Mouse (Mus musculus) midbrain, embryonic 11.5 days (tissue): ENCODE measurements at regions not wholly inside any gene's neighbourhood (a gene's known extent, or its start where the extent isn't known, plus 50 kb on each side); places are given as distances from the start of the nearest gene placed in this dataset.
A peak's percentile ranks its signal among the peaks of the same experiment; 100 is the strongest.

Source experiments
- ATAC-seq: fragments of 200-750 bp; cut with Nextera tagmentation; 2 replicates; pipeline ENCODE4 v1.8.0; 2017; ENCODE audit warnings: moderate TSS enrichment, moderate library complexity; ENCODE audit not compliant: low FRiP score
- DNase-seq: peaks from one replicate; pipeline ENCODE4 v3.0.0; 2015; ENCODE audit warnings: low spot score; ENCODE audit errors: missing footprints
- H3K27ac ChIP-seq: fragments of 300-500 bp; sonication (generic); 2 replicates; pipeline ENCODE4 v1.5.1; 2014; ENCODE audit warnings: low read depth, low read length
- H3K27me3 ChIP-seq: fragments of 300-500 bp; sonication (generic); 2 replicates; pipeline ENCODE4 v1.6.1; 2014; ENCODE audit warnings: mild to moderate bottlenecking, low read length, moderate library complexity, mixed read lengths; ENCODE audit not compliant: control insufficient read depth, insufficient read depth
- H3K36me3 ChIP-seq: fragments of 300-500 bp; sonication (generic); 2 replicates; pipeline ENCODE4 v1.6.1; 2014; ENCODE audit warnings: mild to moderate bottlenecking, low read length, moderate library complexity, mixed read lengths; ENCODE audit not compliant: control insufficient read depth, insufficient read depth
- H3K4me1 ChIP-seq: fragments of 300-500 bp; sonication (generic); 2 replicates; pipeline ENCODE4 v1.6.1; 2014; ENCODE audit warnings: low read length; ENCODE audit not compliant: control insufficient read depth, insufficient read depth
- H3K4me2 ChIP-seq: fragments of 300-500 bp; sonication (generic); 2 replicates; pipeline ENCODE4 v1.6.1; 2014; ENCODE audit warnings: mild to moderate bottlenecking, moderate library complexity
- H3K4me3 ChIP-seq: fragments of 300-500 bp; sonication (generic); 2 replicates; pipeline ENCODE4 v1.5.1; 2014; ENCODE audit warnings: low read depth, low read length
- H3K9ac ChIP-seq: fragments of 300-500 bp; sonication (generic); 2 replicates; pipeline ENCODE4 v1.6.1; 2014; ENCODE audit warnings: low read length
- H3K9me3 ChIP-seq: fragments of 300-500 bp; sonication (generic); 2 replicates; pipeline ENCODE4 v1.6.1; 2016; ENCODE audit warnings: low read length; ENCODE audit not compliant: control insufficient read depth
- WGBS: fragments of 180-500 bp; shearing (Covaris S2); extraction: QIAGEN DNeasy Blood & Tissue Kit; methylation state at CpG from one replicate; pipeline ENCODE4 v1.1.7; 2014; 5-methylcytosine and 5-hydroxymethylcytosine counted together

DNA sequence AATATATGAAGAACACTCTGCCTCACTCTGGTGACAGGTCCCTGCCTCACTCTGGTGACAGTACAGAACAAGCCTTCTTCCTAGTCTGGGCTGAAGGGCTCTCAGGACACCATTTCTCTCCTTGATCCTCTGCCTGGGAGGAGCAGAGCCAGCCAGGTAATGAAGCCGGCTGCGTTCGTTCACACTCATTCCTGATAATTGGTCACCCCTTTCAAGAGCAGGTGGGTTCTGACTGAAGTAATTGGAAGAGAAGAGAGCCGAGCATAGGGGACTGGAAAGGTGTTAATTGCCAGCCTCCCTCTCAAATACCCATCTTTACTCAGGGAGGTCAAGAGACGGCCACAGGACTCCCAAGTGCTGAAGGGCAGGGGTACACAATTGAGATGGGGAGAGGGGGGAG lies 78.5 kb upstream of the Aldh1b1 start:
- 67% methylated on average over 5 of the region's 5 CpGs for WGBS
- Histone ChIP-seq H3K36me3 (no peaks in the 10 kb centered on the region), H3K9me3 (no peaks in the 10 kb centered on the region), H3K4me1 (no peaks in the 10 kb centered on the region), H3K27me3 (no peaks in the 10 kb centered on the region; the same call in 1 of the 2 replicates), H3K4me3 (no peak overlapping the region), H3K4me2 (no peak overlapping the region), H3K27ac (no peak overlapping the region), H3K9ac (no peak overlapping the region)
- DNase-seq (no peak), ATAC-seq (no peak)

GRCm38 (mm10) chr4:45719564-45719963 lies 79.3 kb upstream of the Aldh1b1 start:
- no peak overlapping the region for H3K4me3 ChIP-seq
- WGBS: 68% methylated on average over 3 of the region's 3 CpGs
- H3K4me2 ChIP-seq: no peak overlapping the region
- H3K9me3 ChIP-seq: no peaks in the 10 kb centered on the region
- DNase-seq: no peak
- no peaks in the 10 kb centered on the region for H3K27me3 ChIP-seq
- H3K27ac ChIP-seq: no peak overlapping the region
- H3K36me3 ChIP-seq: no peaks in the 10 kb centered on the region
- no peaks in the 10 kb centered on the region for H3K4me1 ChIP-seq
- no peak overlapping the region for H3K9ac ChIP-seq
- ATAC-seq: no peak

DNA sequence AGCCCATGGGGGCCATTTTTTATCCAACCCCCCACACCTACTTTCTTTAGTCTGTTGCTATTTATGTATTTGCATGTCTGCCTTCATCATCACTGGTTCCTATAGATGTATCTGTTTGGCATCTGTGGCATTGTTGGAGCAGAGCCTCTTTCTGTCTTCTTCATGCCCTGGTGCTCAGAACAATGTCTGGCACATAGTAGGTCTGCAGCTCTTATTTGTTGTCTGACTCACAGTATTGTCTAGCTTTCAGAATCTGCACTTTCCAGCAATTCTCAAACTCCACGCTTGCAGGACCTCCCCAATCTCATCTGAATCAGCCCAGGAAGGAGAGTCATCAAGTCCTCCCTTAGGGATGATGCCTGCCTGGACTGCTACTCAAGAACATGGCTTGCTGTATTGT lies 82.9 kb upstream of the Aldh1b1 start:
- ATAC-seq (no peak), DNase-seq (no peak)
- Histone ChIP-seq H3K9ac (no peak overlapping the region), H3K9me3 (no peaks in the 10 kb centered on the region), H3K4me2 (no peak overlapping the region), H3K27me3 (no peaks in the 10 kb centered on the region), H3K4me1 (no peaks in the 10 kb centered on the region), H3K36me3 (no peaks in the 10 kb centered on the region), H3K27ac (no peak overlapping the region), H3K4me3 (no peak overlapping the region)
- 79% methylated on average over 1 of the region's 1 CpGs for WGBS

DNA sequence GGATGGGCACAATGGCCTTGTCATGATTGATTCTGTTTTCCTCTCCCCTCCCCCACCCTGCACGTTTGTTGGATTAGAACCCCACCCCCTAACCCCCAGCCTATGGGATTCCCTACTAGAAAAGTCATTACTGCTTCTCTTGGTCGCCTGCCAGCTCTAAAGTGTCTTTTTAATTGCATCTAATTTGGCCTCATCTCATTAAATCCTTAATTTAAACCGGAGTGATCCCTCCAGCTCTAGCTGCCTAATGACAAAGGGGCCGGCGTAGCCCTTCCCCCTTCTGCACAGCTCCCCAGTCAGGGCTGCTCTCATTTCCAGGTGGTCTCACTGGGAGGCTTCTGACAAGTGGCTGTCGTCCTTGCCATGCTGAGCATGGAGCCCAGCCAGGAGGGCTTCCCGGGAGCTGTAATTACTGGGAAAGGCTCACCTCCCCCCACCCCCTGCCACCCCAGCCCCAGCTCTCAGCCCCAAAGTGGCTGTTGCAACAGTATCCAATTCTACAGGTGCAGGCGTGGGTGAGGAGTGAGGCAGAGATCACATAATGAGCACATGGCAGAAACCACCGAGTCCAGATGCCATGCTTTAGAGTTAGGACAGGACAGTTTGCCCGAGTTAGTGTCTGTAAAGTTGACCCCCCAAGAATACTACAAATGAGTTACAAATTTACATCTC lies 84.8 kb upstream of the Aldh1b1 start:
- no peaks in the 10 kb centered on the region for H3K9me3 ChIP-seq
- no peak overlapping the region for H3K9ac ChIP-seq
- no peak overlapping the region for H3K4me3 ChIP-seq
- no peaks in the 10 kb centered on the region for H3K4me1 ChIP-seq
- H3K4me2 ChIP-seq: no peak overlapping the region
- H3K27ac ChIP-seq: no peak overlapping the region
- no peak for DNase-seq
- WGBS: 8% methylated on average over 10 of the region's 10 CpGs
- ATAC-seq: peak; percentile 70; the same call in 1 of the 2 replicates
- no peaks in the 10 kb centered on the region for H3K27me3 ChIP-seq
- H3K36me3 ChIP-seq: no peaks in the 10 kb centered on the region

DNA sequence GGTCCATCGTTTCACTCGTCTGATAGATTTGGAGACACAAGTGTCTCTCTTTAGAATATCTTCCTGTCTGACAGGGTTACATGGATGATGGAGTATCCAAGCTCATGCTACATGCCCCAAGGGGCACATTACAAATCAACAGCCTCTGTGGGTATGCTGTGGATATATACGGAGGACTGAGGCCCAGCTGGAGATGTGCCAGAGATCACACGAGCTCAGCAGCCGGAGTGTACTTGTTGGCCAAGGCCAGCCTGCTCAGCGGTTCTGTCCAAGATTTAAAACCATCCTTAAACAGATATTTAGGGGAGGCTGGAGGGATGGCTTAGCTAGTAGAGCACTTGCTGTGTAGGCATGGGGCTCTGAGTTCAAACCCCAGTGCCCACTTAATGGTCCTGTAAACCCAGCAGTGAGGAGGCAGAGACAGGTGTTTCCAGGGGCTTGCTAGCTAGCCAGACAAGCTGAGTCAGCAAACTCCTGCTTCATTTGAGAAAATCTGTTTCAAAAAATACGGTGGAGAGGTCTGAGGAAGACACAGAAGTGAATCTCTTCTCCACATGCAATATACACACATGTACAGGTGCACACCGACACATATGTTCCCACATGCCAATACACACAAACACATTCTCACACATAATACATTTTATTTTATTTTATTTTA lies 85.6 kb upstream of the Aldh1b1 start:
- Histone ChIP-seq H3K9me3 (no peaks in the 10 kb centered on the region), H3K36me3 (no peaks in the 10 kb centered on the region), H3K4me1 (no peaks in the 10 kb centered on the region), H3K27ac (no peak overlapping the region), H3K4me2 (no peak overlapping the region), H3K4me3 (no peak overlapping the region), H3K27me3 (no peaks in the 10 kb centered on the region), H3K9ac (no peak overlapping the region)
- no peak for ATAC-seq
- 68% methylated on average over 8 of the region's 8 CpGs for WGBS
- DNase-seq: no peak

- DNase-seq: no peak
- H3K36me3 ChIP-seq: no peaks in the 10 kb centered on the region
These were observed 94.8 kb upstream of the Aldh1b1 start for GRCm38 (mm10) chr4:45703997-45704396.

DNA sequence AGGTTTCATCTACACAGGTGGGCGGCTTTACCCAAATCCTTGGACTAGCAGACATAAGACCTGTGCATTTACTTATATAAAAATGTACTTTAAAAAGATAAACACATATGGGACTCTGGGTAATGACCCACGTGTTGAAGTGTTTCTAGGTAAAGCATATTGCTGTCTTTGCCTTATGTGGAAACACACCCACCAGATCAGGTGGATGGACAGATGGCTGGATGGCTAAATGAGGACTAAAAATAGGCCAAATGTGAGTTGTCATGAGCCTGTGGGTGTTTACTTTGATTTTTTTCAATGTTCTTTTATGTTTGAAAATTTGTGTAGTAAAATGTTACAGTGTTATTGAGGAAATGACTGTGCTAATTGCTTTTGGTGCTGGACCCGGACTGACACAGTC lies 99.2 kb upstream of the Aldh1b1 start:
- no peaks in the 10 kb centered on the region for H3K27me3 ChIP-seq
- H3K4me2 ChIP-seq: no peak overlapping the region
- no peaks in the 10 kb centered on the region for H3K36me3 ChIP-seq
- no peak overlapping the region for H3K9ac ChIP-seq
- H3K4me1 ChIP-seq: no peaks in the 10 kb centered on the region
- H3K9me3 ChIP-seq: no peaks in the 10 kb centered on the region
- 86% methylated on average over 3 of the region's 3 CpGs for WGBS
- ATAC-seq (no peak), DNase-seq (no peak)
- H3K27ac ChIP-seq: no peak overlapping the region
- no peak overlapping the region for H3K4me3 ChIP-seq

More at GRCm38 (mm10) chr4:45703997-45704396, 94.8 kb upstream of the Aldh1b1 start:
- ATAC-seq: no peak
- 62% methylated on average over 7 of the region's 7 CpGs for WGBS
- Histone ChIP-seq H3K4me2 (no peak overlapping the region), H3K9me3 (no peaks in the 10 kb centered on the region), H3K4me3 (no peak overlapping the region), H3K4me1 (no peaks in the 10 kb centered on the region), H3K9ac (no peak overlapping the region), H3K27me3 (no peaks in the 10 kb centered on the region), H3K27ac (no peak overlapping the region)

GRCm38 (mm10) chr4:45695239-45695638 lies 103.6 kb upstream of the Aldh1b1 start:
- WGBS: 61% methylated on average over 1 of the region's 1 CpGs
- Histone ChIP-seq H3K4me3 (no peak overlapping the region), H3K4me1 (0 out of 2 replicates have a peak, but pooled peaks cover 1% of the 10 kb centered on the region), H3K9me3 (no peaks in the 10 kb centered on the region; the same call in 1 of the 2 replicates), H3K27ac (no peak overlapping the region), H3K9ac (no peak overlapping the region), H3K36me3 (no peaks in the 10 kb centered on the region), H3K27me3 (no peaks in the 10 kb centered on the region), H3K4me2 (no peak overlapping the region)
- ATAC-seq (no peak), DNase-seq (peak; percentile 12)
